Mouse (Mus musculus) forelimb bud, embryonic 11.5 days (tissue): ENCODE data around the gene Nmur1.
A peak's percentile ranks its signal among the peaks of the same experiment; 100 is the strongest.

Experiments
- DNase-seq: peaks from one replicate; pipeline ENCODE4 v3.0.0-alpha.2; 2012; ENCODE audit warnings: low read depth, low spot score

The Nmur1 gene

GRCm38 (mm10) chr1:86409476-86409875, 16.6 kb downstream of the Nmur1 start:
- no peak for DNase-seq

- no peak for DNase-seq
These were observed 17.5 kb downstream of the Nmur1 start for GRCm38 (mm10) chr1:86408515-86408914.

GRCm38 (mm10) chr1:86406914-86407313, 19.1 kb downstream of the Nmur1 start:
- DNase-seq: no peak

GRCm38 (mm10) chr1:86406313-86406712, 19.7 kb downstream of the Nmur1 start:
- no peak for DNase-seq

GRCm38 (mm10) chr1:86404834-86405233, 21.2 kb downstream of the Nmur1 start:
- no peak for DNase-seq

- no peak for DNase-seq
These were observed 25.8 kb downstream of the Nmur1 start for GRCm38 (mm10) chr1:86400096-86400754.

GRCm38 (mm10) chr1:86399322-86399721, 26.7 kb downstream of the Nmur1 start:
- DNase-seq: no peak

- DNase-seq: peak; percentile 75
These were observed 27.8 kb downstream of the Nmur1 start for GRCm38 (mm10) chr1:86398222-86398621.

GRCm38 (mm10) chr1:86397621-86398020, 28.4 kb downstream of the Nmur1 start:
- DNase-seq: no peak

GRCm38 (mm10) chr1:86395897-86396296, 30.1 kb downstream of the Nmur1 start:
- no peak for DNase-seq

GRCm38 (mm10) chr1:86394246-86394645, 31.8 kb downstream of the Nmur1 start:
- DNase-seq: no peak

GRCm38 (mm10) chr1:86393219-86393618, 32.8 kb downstream of the Nmur1 start:
- no peak for DNase-seq

- DNase-seq: no peak
These were observed 34.6 kb downstream of the Nmur1 start for GRCm38 (mm10) chr1:86391425-86391824.

- peak; percentile 76 for DNase-seq
These were observed 36.8 kb downstream of the Nmur1 start for GRCm38 (mm10) chr1:86389230-86389629.

GRCm38 (mm10) chr1:86381027-86381426, 45.0 kb downstream of the Nmur1 start:
- DNase-seq: peak; percentile 51

- DNase-seq: no peak
These were observed 46.9 kb downstream of the Nmur1 start for GRCm38 (mm10) chr1:86379161-86379569.

GRCm38 (mm10) chr1:86378662-86379061, 47.4 kb downstream of the Nmur1 start:
- no peak for DNase-seq

GRCm38 (mm10) chr1:86376354-86376753, 49.7 kb downstream of the Nmur1 start:
- no peak for DNase-seq

GRCm38 (mm10) chr1:86371997-86372396, 54.0 kb downstream of the Nmur1 start:
- DNase-seq: no peak

- DNase-seq: no peak
These were observed 57.9 kb downstream of the Nmur1 start for GRCm38 (mm10) chr1:86368086-86368485.

GRCm38 (mm10) chr1:86363671-86364070, 62.4 kb downstream of the Nmur1 start:
- DNase-seq: no peak

- DNase-seq: no peak
These were observed 64.0 kb downstream of the Nmur1 start for GRCm38 (mm10) chr1:86361852-86362615.

- no peak for DNase-seq
These were observed 65.6 kb downstream of the Nmur1 start for GRCm38 (mm10) chr1:86360441-86360840.
